Mouse (Mus musculus) cerebellum, postnatal 4 days (tissue): ENCODE measurements around the gene Vezt.

Source experiments
- DNase-seq, 2 experiments: peaks; one replicate each; pipeline ENCODE4 v3.0.0; 2022; ENCODE audit warnings: low spot score in 2 of 2, mixed read lengths in 1 of 2

Vezt gene

DNA sequence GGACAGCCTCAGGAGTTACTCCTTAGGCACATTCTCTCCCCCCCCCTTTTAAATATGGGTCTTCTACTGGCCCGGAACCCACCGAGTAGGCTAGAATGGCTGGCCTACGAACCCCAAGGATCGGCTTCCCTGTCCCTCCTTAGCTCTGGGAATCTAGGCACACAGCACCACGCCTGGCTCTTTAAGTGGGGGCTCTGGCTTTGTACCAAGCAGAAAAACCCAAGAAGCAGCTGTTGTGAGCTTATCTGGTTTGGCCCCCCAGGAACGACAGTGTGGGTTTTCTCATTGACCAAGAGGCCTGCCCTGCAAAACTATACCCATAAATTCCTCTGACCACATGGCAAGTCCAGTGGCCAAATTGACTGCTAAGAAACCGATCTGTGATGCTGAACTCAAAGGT is 82.1 kb downstream of the Vezt start:
- no peak for DNase-seq

DNA sequence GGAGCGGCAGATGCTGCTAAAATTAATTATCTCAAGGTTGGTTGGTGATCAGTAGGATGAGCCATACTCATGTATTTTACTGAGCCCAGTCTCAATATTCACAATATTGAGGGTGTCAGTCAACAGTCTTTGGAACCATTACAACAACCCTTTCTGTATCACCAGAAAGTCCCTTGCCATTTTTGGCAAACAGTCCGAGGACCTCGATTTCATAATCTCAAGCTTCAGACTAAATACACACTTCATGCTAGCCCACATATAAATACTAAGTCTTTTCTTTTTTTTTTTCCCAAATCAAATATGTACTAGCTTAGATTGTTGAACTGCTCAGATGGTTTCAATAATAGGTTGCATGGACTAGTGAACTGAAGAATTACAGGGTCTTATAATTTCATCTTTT is 84.6 kb downstream of the Vezt start:
- DNase-seq: no peak

DNA sequence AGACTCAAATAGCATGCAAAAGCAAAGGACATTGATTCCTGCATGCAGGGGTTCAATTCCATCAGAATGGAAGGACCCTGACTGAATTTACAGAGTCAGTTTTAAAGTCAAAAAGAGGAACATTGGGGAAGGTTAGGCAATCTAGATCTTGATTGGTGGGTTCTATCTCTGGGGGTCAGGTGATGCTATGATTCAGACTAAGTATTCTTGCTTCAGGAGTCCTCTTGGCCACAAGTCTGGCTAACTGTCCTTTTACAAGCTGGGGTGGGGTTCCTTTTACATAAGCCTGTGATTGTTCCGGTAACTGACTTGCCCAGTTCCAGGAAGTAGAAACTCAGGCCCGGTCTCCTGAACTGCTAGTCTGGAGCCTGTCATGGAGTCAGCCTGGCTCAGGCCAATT is 85.7 kb downstream of the Vezt start:
- no peak for DNase-seq

DNA sequence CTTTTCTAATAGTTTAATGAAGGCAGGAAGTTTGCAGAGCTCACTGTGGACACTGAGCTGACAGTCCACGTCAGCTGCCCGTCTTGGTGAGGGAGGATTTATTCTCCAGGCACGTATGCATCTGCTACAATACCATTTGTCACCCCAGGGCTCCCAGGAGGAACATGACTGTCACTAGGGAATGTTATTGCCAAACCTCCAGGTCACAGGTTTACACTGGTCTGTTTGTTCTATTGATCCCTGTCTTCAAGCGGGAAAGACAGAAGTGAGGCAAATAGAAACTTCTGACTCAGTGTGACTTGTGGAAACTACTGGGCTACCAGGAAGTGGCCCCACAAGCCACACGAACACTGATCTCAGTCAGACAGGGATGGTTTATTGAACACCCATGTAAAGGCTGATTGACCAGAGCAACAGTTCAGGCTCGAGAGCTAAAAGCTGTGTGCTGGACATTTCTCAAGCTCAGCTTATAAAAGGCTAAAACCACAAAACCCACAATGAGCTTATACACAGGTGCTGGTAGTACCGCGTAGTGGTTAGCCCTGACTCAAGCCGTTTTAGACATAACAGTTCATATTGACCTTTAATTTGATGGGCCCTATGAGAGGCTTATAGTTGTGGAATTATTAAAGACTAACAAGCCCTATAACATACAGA is 89.6 kb downstream of the Vezt start:
- DNase-seq: no peak

DNA sequence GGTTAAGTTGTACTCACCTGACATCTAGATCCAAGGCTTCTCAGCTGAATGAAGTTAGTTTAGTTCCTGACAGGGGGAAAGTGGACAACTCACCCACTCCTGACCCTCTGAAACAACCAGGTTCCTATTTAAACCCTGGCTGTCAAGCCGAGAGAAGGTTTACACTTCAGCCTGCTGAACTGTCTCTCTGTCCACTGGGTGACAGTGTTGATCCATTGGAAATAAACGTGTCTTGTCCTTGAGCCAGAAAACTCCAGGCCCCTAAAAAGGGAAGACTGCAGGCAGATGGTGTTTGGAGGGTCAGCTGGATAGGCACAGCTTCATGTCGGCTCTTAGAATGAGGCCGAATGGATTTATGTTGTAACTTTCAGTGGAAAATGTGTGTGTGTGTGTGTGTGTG is 90.3 kb downstream of the Vezt start:
- peak in 1 of 2 experiments; percentile 66 for DNase-seq

DNA sequence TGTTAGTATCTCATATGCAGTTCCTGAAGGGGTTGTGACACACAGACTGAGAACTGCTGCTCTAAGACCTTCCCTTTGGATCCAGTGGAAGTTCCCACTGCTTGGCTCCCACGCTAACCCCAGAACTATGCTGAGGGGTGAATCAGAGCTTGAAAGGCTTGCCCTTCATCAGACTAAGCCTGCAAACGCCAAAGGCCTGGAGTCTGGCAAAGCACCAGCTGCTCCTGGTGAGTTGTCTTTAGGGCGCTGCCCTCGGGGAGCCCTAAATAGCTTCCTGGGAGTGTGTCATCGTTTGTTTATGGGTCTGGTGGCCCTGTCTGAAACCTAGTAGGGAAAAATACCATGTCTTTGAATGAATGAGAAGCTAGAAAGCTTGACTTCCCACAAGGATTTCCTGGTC is 91.4 kb downstream of the Vezt start:
- no peak for DNase-seq

DNA sequence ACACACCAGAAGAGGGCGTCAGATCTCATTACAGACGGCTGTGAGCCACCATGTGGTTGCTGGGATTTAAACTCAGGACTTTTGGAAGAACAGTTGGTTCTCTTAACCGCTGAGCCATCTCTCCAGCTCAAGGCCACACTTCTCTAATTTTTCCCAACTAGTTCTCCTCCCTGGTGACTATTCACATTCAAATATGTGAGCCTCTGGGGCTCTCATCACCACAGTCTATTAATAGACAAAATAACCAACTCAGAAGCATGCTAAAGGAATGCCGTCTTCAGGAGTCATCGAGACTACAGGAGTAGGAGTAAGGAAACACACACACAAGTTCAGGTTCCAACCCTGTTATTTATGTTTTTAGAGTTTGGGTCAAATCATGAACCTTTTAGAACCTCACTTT is 95.3 kb downstream of the Vezt start:
- DNase-seq: no peak

DNA sequence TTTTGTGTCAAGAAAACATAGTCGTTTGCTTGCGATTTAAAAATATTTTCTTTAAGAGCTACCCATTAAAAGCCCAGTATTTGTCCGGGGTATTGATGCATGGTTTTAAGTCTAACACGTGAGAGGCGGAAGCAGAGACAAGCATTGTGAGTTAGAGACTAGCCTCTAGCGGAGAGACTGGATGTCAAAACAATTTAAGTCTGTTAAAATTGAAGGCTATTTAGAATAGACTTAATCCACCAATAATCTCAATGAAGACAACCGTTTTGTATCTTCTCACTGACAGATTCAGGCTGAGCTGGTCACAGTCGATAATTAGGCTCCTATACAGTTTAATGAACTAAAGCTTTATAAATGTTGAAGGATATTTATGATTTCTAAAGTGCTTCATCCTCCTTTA is 95.9 kb downstream of the Vezt start:
- DNase-seq: no peak

DNA sequence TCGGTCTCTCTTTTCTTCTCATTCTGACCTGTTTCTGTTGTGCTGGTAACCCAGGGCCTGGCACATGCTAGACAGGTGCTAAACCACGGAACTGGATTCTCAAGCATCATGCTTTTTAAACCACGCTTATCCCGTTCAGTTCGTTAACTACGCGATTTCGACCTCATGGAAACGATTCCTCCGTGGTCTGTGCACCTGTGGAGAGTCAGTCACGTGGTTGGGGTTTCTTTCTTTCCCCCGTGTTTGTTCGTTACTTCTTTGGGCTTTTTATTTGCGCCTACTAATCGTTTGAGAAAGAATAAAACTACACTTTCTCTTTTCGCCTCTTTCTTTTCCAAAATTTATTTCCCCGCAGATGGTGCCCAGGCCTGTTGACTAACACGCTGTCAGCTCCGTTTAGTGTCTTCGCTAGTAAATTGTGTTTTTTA is 96.8 kb downstream of the Vezt start:
- no peak for DNase-seq

DNA sequence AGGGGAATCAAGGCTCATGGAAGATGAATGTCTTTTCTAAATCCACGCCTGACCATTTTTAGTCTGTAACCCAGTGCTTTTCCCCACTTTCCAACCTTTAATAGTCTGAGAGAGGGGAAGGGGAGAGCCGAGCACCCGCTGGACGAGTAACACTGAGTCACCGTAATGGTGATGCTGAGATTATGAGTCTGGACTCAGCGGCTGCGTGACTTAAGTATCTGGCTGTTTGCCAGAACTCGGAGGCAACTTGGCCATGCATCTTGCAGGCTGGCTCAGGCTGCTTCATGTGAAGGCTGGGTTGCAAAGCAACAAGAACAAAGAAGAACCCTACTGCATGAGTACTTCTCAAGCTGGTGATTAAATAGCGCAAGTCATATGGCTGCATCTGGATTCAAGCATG is 101.6 kb downstream of the Vezt start:
- DNase-seq: peak in 1 of 2 experiments; percentile 58

DNA sequence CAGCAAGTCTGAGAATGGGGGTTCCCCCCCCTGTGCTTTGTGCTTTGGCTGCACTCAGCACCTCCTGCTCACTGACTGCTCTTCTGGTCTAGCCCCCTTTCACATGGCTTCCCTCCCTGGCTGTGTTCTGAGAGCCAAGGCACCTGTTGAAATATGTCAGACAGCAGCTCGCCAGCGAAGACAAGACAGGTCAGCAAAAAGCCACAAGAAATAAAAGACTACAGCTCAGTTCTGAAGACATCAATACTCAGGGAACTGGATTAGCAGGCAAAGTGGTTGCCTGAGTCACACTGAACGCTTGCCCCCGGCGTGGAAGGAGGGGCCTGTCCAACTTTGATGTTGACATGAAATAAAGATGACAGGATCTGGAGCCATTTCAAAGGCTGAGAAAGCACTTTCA is 102.8 kb downstream of the Vezt start:
- no peak for DNase-seq

DNA sequence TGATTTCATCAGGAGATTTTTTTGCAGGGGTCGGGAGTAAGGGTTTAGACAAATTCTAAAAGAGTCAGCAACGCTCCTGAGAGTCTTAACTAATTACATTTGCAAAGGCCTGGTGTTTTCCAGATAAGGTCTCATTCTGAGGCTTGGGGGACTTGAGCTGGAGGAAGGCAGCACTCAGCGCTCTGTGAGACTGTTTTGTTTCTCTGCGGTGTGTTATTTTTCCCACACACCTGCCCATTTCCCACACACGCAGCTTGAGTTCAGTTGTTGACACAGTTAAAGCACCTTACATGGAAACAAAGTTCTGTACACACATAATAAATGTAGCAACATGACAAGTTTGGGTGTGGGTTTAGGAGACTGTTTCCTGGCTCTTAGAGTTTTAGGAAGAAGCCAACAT is 103.6 kb downstream of the Vezt start:
- DNase-seq: no peak

DNA sequence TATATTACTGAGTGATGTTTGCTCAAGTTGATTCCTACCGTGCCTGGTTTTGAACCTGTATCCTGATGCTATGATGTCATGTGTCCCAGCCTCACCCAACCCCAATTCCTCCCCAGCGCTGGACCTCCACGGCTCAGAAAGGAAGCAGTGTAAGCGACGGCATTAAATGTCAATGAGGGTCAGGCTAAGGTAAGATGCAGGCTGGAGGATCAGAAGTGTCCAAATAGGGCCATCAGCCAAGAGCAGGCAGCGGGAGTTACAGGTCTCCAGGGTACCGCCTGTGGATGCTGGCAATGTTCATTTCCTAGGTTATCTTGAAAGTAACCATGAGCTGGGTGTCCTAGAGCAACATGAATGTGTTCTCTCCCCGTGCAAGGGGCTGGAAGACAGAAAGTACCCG is 104.2 kb downstream of the Vezt start:
- no peak for DNase-seq

DNA sequence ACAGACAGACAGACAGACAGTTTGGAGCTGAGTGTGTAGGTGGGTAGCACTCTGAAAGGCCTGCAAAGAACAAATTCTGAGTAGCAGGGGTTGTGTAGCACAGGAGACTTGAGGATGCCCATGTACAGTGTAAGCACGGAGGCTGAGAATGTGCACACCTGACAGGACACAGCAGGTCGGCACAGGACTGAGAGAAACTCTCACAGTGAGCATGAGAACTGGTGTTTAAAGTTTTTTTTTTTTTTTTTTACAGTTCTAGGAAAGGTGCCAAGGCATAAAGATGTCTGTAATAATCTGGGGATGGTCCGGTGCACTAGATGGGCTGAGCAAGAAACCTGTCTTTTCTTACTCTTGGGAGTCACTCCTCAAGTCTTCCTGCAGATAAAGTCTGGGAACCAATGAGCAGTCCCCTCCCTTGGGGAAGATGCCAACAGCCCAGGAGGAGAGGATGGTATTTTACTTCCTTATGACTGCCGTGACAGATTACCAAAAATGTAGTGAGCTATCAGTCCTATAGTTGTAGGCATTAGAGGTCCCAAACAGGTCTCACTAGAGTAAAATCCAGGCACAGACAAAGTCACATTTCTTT is 105.3 kb downstream of the Vezt start:
- no peak for DNase-seq

DNA sequence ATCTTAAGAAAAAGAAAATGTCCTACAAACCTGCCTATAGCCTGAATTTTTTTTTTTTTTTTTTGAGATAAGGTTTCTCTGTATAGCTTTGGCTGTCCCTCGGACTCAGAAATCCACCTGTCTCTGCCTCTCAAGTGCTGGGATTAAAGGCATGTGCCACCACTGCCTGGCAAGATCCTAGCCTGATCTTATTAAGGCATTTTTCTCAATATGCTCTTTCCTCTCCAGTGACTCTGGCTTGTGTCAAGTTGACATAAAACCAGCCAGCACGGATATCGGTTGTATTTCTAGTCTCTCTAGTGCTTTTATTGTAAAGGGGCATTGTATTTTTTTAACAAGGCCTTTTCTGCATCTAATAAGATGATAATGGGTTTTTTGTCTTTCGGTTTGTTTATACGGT is 111.0 kb downstream of the Vezt start:
- no peak for DNase-seq

DNA sequence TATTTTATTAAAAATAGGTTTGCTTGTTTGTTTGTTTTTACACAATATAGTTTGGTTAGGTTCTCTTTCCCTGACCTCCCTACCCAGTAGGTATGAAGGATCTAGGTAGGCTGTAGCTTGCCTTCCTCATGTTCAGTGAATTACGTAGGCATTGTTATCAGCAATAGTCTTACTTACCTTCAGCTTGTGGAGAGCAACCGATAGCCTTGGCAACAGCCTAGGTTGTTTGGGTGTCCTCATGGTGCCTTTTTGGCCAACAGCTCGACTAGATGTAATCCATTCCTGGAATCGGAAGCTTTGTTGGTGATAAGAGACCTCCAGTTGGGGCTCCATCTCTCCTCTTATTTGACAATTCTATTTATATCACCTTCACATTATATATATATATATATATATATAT is 114.5 kb downstream of the Vezt start:
- DNase-seq: no peak

DNA sequence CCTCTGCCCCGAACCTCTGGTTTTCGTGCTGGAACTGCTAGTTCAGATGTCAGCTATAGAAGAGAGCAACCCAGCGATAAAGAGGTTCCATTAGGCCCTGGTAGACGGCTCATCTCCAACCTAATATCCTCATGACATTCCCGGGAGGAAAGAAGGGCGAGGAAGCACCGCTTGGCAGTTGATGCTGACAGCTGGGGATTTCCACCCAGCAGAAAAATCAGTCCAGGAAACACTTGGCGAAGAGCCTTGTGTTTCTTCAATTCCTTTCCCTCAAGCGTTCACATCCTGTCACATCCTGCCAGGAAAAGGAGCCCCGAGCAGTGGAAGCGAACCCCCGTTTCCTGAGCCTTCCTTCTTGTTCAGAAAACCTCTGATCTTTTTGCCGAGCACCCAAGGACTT is 116.4 kb downstream of the Vezt start:
- peak in 1 of 2 experiments; percentile 30 for DNase-seq

DNA sequence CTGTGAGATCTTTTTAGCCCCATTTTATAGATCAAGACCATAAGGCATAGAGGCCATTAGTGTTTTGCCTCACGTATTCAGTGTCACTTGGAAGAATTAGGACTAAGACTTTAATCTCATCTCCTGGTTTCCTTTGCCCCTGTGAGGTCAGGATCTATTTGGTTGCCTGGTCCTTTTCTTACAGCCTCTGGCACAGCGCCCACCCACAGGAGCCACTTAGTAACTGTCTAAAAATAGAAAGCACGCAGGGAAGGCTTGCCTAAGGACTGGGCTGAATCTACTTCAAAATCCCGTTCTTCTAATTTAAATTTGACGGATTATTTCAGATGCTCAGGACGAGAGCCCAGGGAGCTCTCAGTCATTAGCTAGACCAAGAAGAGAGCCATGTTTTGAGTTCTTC is 116.9 kb downstream of the Vezt start:
- DNase-seq: no peak

DNA sequence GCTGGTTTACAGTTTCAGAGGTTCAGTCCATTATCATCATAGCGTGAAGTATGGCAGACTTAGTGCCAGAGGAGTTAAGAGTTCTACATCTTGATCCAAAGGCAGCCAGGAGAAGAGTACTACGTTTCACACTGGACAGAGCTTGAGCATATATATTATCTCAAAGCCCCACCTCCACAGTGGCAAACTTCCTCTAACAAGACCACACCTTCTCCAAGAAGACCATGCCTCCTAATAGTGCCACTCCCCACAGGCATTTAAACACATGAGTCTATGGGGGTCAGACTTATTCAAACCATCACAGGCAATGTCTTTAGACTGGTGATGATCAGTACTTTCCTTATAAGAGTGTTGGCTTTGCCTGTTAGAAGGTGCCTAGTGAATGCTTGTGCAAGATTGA is 117.5 kb downstream of the Vezt start:
- DNase-seq: no peak

DNA sequence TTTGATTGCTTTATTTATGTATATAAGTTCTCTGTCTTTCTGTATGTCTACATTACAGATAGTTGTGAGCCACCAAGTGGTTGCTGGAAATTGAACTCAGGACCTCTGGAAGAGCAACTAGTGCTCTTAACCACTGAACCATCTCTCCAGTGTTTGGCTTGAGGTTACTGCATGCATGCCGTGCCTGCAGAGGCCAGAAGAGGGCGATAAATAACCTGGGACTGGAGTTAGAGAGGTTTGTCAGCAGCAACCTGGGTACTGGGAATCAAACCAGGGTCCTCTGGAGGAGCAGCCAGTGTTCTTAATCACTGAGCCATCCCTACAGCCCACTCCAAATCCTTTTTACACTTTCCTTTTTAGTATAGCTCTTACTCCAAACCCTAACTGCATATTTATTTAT is 118.8 kb downstream of the Vezt start:
- DNase-seq: no peak

DNA sequence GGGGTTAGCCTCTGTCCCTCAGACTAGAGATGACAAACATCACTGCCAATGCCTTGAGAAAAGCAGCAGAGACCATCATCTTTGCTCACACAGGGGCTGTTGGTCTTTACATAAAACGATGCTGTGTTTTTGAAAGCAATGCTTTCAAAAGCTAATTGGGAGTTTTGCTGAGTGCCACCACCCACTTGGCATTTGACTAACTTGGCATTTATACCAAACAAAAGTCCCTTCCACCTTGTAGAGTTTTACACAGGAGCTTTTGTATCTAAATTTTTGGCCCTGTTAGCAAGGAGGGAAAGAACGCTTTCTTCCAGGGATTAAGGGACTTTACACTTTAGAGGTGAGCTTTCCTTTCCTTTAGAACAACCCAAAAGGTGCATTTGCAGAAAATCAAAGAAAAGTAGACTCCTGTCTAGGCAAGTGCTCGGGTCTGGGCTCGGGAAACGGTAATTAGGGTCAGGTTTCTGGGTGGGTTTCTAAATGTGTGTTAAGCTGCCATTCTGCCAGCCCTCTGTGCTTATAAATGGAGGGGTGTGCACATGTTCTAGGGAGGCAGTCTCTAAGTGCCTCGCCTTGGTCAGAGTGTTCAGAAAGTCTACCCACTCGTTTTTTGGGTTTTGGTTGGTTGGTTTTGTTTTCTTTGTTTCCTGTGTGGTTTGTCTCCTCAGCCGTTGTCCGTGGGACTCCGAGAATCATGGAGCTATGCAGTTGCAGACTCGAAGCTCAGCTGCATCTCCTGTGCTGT is 119.9 kb downstream of the Vezt start:
- no peak for DNase-seq

DNA sequence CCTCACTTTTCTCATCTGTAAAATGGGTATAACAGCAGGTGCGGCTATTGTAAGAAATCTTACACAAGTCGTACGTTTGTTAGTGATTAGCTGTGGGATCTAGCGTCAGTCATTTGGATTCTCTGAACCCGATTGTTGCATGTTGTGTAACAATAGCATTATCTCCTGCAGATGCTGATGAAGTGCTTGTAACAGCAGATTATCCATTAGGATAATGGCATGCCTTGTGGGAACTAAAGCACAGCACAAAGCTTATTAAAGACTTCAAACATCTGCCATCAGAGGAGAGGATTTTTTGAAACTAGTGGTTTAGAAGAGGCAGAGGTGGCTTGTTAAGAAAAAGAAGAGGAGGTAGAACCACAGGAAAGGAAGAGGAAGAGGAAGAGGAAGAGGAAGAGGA is 122.1 kb downstream of the Vezt start:
- DNase-seq: no peak

DNA sequence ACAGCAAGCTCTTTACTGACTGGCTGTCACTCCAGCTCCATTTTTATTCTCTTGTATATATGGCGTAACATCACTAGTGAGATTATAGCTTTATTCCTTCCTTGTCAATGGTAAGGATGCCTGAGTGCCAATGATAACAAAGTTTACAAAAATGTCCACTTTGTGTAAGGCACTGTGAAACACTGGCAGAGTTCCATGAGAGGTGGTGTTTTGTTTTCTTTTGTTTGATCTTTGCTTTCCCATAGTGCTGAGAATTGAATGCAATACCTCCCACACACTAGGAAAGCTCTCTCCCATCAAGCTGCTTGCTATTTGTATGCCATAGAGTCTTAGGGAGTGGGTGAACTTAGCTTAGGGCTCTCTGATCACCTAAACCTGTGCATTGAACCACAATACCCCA is 122.7 kb downstream of the Vezt start:
- no peak for DNase-seq
